Mouse (Mus musculus) lung, adult 2 months (tissue): ENCODE measurements around the gene Ccnk.

Source experiments
- CTCF ChIP-seq: fragments of 200-500 bp; IDR thresholded peaks from 2 replicates; pipeline ENCODE4 v1.5.1; 2011; ENCODE audit warnings: mild to moderate bottlenecking, low read length, control low read depth; ENCODE audit not compliant: insufficient read depth
- POLR2A ChIP-seq: fragments of 200-500 bp; IDR thresholded peaks from 2 replicates; pipeline ENCODE4 v1.6.1; 2011; ENCODE audit warnings: low read depth, mild to moderate bottlenecking, control low read depth, low read length, borderline replicate concordance; ENCODE audit errors: extremely low read depth

GRCm38 (mm10) chr12:108239441-108239840 lies 60.1 kb downstream of the Ccnk start:
- no peak for TF ChIP-seq CTCF
- TF ChIP-seq POLR2A: no peak
